Mouse (Mus musculus): Measurements from ENCODE around the gene Pla2g5. TPM values are rescaled to one million over a fixed set of nuclear protein-coding genes. Genes with fewer than 3 reads are reported as not detected.
A peak's percentile ranks its signal among the peaks of the same experiment; 100 is the strongest.
"Not testable (repeated sequence)": the region's sequence is repeated elsewhere in the genome, so short reads cannot be mapped to it uniquely, and the experiment has no call there.

Pla2g5 gene
- total RNA-seq, 2 experiments from 2014 or later: 4.5 to 4.7 TPM

DNA sequence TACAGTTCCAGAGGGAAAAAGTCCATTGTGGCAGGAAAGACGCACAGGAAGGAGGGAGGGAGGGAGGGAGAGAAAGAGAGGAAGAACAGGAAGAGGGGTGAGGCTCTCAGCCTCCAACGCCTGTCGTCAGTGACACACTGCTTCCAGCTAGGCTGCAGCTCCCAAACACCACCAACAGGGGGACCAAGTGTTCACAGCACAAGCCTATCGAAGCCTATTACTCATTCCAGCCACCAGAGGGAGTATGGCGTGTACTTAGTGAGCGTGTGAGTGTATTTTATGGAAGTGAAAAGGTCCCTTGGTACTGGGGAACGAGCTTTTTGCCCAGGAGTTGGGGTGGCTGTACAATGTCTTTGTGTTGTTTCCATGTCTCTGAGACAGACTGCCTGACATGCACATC, 6.8 kb downstream of the Pla2g5 start:
- no peak overlapping the region for H3K4me3 ChIP-seq
- H3K27ac ChIP-seq: peak overlapping the region; percentile 8; the same call in 1 of the 2 replicates
- DNase-seq (ENCODE audit: extremely low spot score in 1 of 2, low spot score in 2 of 2): peak; percentile 65 to 69
- peak; percentile 90 for TF ChIP-seq CTCF (IDR thresholded peaks at IDR 0.05)
- intact Hi-C loops (cut with DNase I): no loop called here

- Histone ChIP-seq H3K4me3 (no peak overlapping the region), H3K27ac (peak overlapping the region; percentile 69)
- intact Hi-C loops (cut with DNase I): no loop called here
- TF ChIP-seq CTCF (IDR thresholded peaks at IDR 0.05): no peak
- DNase-seq (ENCODE audit: extremely low spot score in 1 of 2, low spot score in 2 of 2): no peak
Observed at GRCm38 (mm10) chr4:138855092-138855632, 8.1 kb downstream of the Pla2g5 start.

- peak overlapping the region; percentile 76 for H3K27ac ChIP-seq
- DNase-seq (ENCODE audit: extremely low spot score in 1 of 2, low spot score in 2 of 2): no peak
- no peak for TF ChIP-seq CTCF (IDR thresholded peaks at IDR 0.05)
- H3K4me3 ChIP-seq: no peak overlapping the region
- intact Hi-C loops (cut with DNase I): loop anchor here (5.0 kb wide), 3 partner anchors 306 to 531 kb away; no protein-coding TSS in a partner anchor
Observed at GRCm38 (mm10) chr4:138852961-138853360, 10.3 kb downstream of the Pla2g5 start.

DNA sequence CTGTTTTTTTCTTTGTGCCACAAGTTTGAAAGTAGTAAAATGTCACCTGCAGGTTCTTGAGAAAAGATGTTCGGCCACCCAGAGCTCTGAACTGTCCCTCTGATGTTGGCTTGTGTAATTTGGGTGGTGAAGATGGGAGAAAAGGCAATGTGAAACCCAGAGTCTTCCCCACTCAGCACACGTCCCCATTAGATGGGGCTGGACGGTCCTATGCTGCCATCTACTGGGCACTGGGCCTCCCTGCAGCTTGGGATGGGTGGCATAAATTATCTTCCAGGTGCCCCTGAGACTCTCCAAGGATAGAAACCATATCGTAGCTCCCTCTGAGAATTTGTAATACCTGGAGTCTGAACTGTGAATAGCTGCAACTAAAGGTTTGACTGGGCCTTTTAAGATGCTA, 11.8 kb downstream of the Pla2g5 start:
- TF ChIP-seq CTCF (IDR thresholded peaks at IDR 0.05): peak; percentile 100
- Histone ChIP-seq H3K27ac (peak overlapping the region; percentile 74), H3K4me3 (no peak overlapping the region)
- peak; percentile 77 to 90 for DNase-seq (ENCODE audit: extremely low spot score in 1 of 2, low spot score in 2 of 2)
- intact Hi-C loops (cut with DNase I): loop anchor here (1.0 to 5.0 kb wide), 7 partner anchors 49 to 529 kb away; no protein-coding TSS in a partner anchor

DNA sequence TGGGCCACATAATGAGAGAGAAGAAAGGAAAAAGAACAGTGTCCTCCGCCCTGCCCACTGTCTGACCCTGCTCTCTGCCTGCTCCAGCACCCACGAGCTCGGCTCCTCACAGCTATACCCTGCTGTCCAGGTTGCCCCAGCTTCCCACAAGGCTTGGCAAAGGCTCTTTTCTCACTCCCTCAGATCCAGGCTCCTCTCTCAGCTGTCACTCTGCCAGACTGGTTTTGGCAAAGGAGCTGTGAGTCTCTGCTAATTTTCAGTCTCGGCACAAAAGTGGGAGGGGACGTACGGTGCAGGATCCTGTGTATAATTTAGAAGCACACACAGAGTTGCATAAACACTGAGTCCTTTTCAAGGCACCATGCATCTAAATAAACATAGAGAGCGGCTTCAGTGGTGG, 21.9 kb downstream of the Pla2g5 start:
- DNase-seq (ENCODE audit: extremely low spot score in 1 of 2, low spot score in 2 of 2): peak; percentile 68 to 84
- Histone ChIP-seq H3K27ac (peak overlapping the region; percentile 75; the same call in 1 of the 2 replicates), H3K4me3 (no peak overlapping the region)
- TF ChIP-seq CTCF (IDR thresholded peaks at IDR 0.05): no peak
- intact Hi-C loops (cut with DNase I): no loop called here

DNA sequence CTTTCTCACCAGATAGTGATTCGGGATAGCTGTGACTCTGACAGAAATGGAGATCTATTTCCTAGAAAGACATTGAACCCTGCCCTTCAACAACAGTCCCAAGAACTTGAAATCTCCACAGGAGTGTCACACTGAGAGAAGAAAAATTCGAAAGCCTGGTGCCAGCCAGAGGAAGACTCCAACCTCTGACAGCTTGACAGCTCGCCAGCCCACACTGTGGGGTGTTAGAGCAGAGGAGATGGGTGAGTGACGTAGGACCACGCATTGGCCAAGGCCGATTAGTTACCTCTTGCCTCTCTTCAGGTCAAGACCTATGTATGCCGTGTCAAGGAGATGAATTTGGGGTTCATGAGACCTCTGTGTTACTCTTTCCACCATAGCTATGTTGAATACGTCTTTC, 22.6 kb downstream of the Pla2g5 start:
- no peak for TF ChIP-seq CTCF (IDR thresholded peaks at IDR 0.05)
- Histone ChIP-seq H3K4me3 (no peak overlapping the region), H3K27ac (peak overlapping the region; percentile 75)
- no peak for DNase-seq (ENCODE audit: extremely low spot score in 1 of 2, low spot score in 2 of 2)
- intact Hi-C loops (cut with DNase I): no loop called here

- intact Hi-C loops (cut with DNase I): no loop called here
- TF ChIP-seq CTCF (IDR thresholded peaks at IDR 0.05): no peak
- Histone ChIP-seq H3K27ac (no peak overlapping the region), H3K4me3 (no peak overlapping the region)
- no peak for DNase-seq (ENCODE audit: extremely low spot score in 1 of 2, low spot score in 2 of 2)
Observed at GRCm38 (mm10) chr4:138839806-138840205, 23.5 kb downstream of the Pla2g5 start.

GRCm38 (mm10) chr4:138827147-138827546, 36.1 kb downstream of the Pla2g5 start:
- no peak overlapping the region for H3K4me3 ChIP-seq
- H3K27ac ChIP-seq: no peak overlapping the region
- intact Hi-C loops (cut with DNase I): no loop called here
- no peak for DNase-seq (ENCODE audit: extremely low spot score in 1 of 2, low spot score in 2 of 2)
- no peak for TF ChIP-seq CTCF (IDR thresholded peaks at IDR 0.05)

GRCm38 (mm10) chr4:138825751-138826567, 37.3 kb downstream of the Pla2g5 start:
- no peak overlapping the region for H3K27ac ChIP-seq
- no peak for DNase-seq (ENCODE audit: extremely low spot score in 1 of 2, low spot score in 2 of 2)
- TF ChIP-seq CTCF (IDR thresholded peaks at IDR 0.05): no peak
- intact Hi-C loops (cut with DNase I): no loop called here
- no peak overlapping the region for H3K4me3 ChIP-seq

- no peak for DNase-seq (ENCODE audit: extremely low spot score in 1 of 2, low spot score in 2 of 2)
- H3K4me3 ChIP-seq: no peak overlapping the region
- no peak overlapping the region for H3K27ac ChIP-seq
- peak; percentile 51 for TF ChIP-seq CTCF (IDR thresholded peaks at IDR 0.05)
- intact Hi-C loops (cut with DNase I): no loop called here
Observed at GRCm38 (mm10) chr4:138824660-138825059, 38.6 kb downstream of the Pla2g5 start.

- intact Hi-C loops (cut with DNase I); H3K27ac ChIP-seq; DNase-seq (ENCODE audit: extremely low spot score in 1 of 2, low spot score in 2 of 2); H3K4me3 ChIP-seq: not testable (repeated sequence)
Observed at GRCm38 (mm10) chr4:138824161-138824560, 39.1 kb downstream of the Pla2g5 start.

DNA sequence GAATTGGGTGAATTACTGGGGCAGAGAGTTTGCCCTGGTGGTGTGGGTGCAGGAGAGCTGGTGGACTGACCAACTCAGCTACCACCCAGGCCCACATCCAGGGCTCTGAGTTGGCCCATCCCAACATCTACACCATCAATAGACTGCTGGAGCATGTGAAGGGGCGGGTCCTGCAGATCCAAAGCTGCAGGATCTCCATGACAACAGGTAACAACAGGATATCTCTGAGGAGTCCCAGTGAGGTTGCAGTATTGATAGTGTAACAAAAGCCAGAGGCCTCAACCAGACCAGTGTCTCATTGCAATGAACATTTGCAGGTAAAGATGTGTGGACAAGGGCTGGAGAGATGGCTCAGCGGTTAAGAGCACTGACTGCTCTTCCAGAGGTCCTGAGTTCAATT, 42.2 kb downstream of the Pla2g5 start:
- H3K4me3 ChIP-seq: no peak overlapping the region
- TF ChIP-seq CTCF (IDR thresholded peaks at IDR 0.05): no peak
- no peak for DNase-seq (ENCODE audit: extremely low spot score in 1 of 2, low spot score in 2 of 2)
- H3K27ac ChIP-seq: no peak overlapping the region
- intact Hi-C loops (cut with DNase I): no loop called here
